Mouse (Mus musculus) lung, postnatal 0 days (tissue): ENCODE measurements around the gene Sdsl.

ENCODE experiments used
- CTCF ChIP-seq: IDR thresholded peaks from 2 replicates; pipeline ENCODE4 v1.5.1; 2016; ENCODE audit warnings: antibody characterized with exemption, mild to moderate bottlenecking
- EP300 ChIP-seq: IDR thresholded peaks from 2 replicates; pipeline ENCODE4 v1.6.1; 2016; ENCODE audit warnings: antibody characterized with exemption, mild to moderate bottlenecking, control low read depth

DNA sequence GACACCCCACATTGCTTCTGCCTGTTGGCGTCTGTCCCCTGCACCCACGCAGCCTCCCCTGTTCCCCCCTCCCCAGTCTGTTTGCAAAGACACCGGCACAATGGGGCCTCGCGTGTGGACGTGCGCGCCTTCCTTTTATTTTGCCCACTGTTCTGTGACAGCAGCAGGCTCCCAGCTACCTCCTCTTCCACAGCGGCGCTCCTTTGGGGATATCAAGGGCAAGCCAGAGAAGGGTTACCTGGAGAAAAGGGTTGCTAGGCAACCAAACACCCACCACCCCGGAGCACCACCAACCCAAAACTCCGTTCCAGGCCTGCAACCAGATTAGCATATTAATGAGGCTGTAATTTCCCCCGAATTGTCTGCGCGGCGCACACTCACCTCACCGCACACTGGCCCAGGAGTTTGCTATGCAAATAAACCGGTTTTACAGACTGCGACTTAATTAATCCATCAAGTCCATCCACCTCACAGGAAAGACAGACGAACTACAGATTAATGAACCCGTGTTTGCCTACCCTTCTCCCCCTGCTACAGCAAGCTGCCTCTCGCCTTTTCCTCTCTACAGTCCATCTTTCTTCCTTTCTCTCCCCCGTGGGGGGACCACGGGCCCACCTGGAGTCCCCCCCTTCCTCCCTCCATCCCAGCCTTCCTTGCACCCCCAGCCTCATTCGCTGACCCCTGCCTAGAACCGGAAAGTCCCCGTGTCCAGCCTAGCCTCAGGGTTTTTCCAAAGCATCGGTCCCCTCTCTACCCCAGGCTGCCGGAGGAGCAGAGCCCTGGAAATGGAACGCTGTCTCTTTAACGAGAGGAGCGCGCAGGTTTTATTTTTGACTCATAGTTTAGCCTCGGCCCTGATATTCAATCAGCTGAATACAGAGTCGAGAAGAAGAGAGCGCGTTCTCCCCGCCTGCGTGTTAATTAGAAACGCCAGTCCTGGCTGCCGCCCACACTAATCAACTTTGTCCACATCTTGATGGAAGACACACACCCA is 62.9 kb downstream of the Sdsl start:
- TF ChIP-seq CTCF (no peak), EP300 (no peak)
